Mouse (Mus musculus): ENCODE measurements around the gene Ppia. TPM values are rescaled to one million over a fixed set of nuclear protein-coding genes. Genes with fewer than 3 reads are reported as not detected.

Gene Ppia
- polyA plus RNA-seq, 1 experiment from 2014 or later: 4,554 TPM

GRCm38 (mm10) chr11:6390376-6391053 is 24.7 kb upstream of the Ppia start:
- peak overlapping the region; percentile 81 for H3K4me2 ChIP-seq
- H3K4me3 ChIP-seq: peak overlapping the region; percentile 98
- no peak for ATAC-seq (ENCODE audit: low read depth)
- no peaks in the 10 kb centered on the region for H3K27me3 ChIP-seq
- H3K36me3 ChIP-seq: peaks cover 44% of the 10 kb centered on the region
- H3K9me3 ChIP-seq: no peaks in the 10 kb centered on the region
- H3K9ac ChIP-seq: peak overlapping the region; percentile 98
- 83% methylated on average over 8 of the region's 8 CpGs for whole genome bisulfite sequencing
- H3K4me1 ChIP-seq (replicated peaks): peaks cover 51% of the 10 kb centered on the region
- H3K27ac ChIP-seq (replicated peaks): no peak overlapping the region

GRCm38 (mm10) chr11:6391516-6392276 is 23.5 kb upstream of the Ppia start:
- H3K27me3 ChIP-seq: no peaks in the 10 kb centered on the region
- H3K36me3 ChIP-seq: peaks cover 55% of the 10 kb centered on the region
- WGBS: 94% methylated on average over 8 of the region's 8 CpGs
- peaks cover 52% of the 10 kb centered on the region for H3K4me1 ChIP-seq (replicated peaks)
- no peak overlapping the region for H3K27ac ChIP-seq (replicated peaks)
- peak overlapping the region; percentile 53; the same call in 1 of the 2 replicates for H3K9ac ChIP-seq
- ATAC-seq (ENCODE audit: low read depth): no peak
- H3K4me2 ChIP-seq: peak overlapping the region; percentile 81; the same call in 1 of the 2 replicates
- peak overlapping the region; percentile 6; the same call in 1 of the 2 replicates for H3K4me3 ChIP-seq
- no peaks in the 10 kb centered on the region for H3K9me3 ChIP-seq

GRCm38 (mm10) chr11:6392857-6393256 is 22.4 kb upstream of the Ppia start:
- Histone ChIP-seq H3K9me3 (no peaks in the 10 kb centered on the region), H3K27me3 (no peaks in the 10 kb centered on the region), H3K36me3 (peaks cover 67% of the 10 kb centered on the region), H3K4me1 (replicated peaks) (peaks cover 52% of the 10 kb centered on the region), H3K9ac (no peak overlapping the region), H3K27ac (replicated peaks) (no peak overlapping the region), H3K4me2 (no peak overlapping the region), H3K4me3 (no peak overlapping the region)
- ATAC-seq (ENCODE audit: low read depth): no peak
- WGBS: 84% methylated on average over 6 of the region's 6 CpGs

DNA sequence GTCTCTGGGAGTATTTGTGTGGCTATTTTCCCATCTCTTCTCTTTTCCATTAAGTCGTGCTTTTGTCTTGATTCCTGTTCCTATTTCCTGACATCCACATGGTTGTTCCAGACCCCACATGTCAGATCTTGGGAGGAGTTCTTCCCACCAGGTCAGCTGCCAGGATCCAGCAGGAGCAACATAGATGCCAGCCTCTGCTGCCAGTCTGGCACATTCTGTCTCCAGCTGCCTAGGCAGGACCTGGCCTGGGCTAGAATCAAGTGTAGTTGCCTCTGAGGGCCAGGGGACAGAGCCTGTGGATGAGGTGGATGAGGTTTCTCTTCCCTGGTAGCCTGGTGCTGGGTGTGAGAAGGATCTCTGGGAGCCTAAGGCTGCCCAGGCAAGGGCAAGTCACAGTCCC is 21.4 kb upstream of the Ppia start:
- peaks cover 52% of the 10 kb centered on the region for H3K4me1 ChIP-seq (replicated peaks)
- no peak for ATAC-seq (ENCODE audit: low read depth)
- no peak overlapping the region for H3K27ac ChIP-seq (replicated peaks)
- 78% methylated on average over 1 of the region's 1 CpGs for WGBS
- no peak overlapping the region for H3K4me2 ChIP-seq
- H3K27me3 ChIP-seq: no peaks in the 10 kb centered on the region
- no peak overlapping the region for H3K4me3 ChIP-seq
- no peak overlapping the region for H3K9ac ChIP-seq
- H3K9me3 ChIP-seq: no peaks in the 10 kb centered on the region
- H3K36me3 ChIP-seq: peaks cover 77% of the 10 kb centered on the region

DNA sequence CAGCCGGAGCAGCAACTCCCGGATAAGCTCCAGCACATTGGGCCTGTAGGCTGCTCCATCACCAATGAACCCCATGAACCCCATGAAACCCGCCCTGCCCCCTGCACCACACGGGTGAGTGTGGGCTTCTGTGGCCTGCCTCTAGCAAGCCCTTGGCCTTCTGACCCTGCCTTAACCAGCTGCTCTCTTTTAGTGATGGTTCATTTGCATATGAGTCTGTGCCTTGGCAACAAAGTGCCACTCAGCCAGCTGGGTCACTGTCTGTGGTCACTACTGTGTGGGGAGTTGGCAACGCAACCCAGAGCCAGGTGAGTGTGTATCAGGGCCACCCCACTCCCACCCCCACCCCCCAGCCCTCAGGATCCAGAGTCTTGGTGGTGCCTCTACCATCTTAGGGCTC is 19.7 kb upstream of the Ppia start:
- no peak for ATAC-seq (ENCODE audit: low read depth)
- Histone ChIP-seq H3K4me1 (replicated peaks) (peaks cover 43% of the 10 kb centered on the region), H3K4me3 (no peak overlapping the region), H3K9me3 (no peaks in the 10 kb centered on the region), H3K9ac (no peak overlapping the region), H3K27ac (replicated peaks) (no peak overlapping the region), H3K27me3 (no peaks in the 10 kb centered on the region), H3K36me3 (peaks cover 94% of the 10 kb centered on the region), H3K4me2 (no peak overlapping the region)
- 72% methylated on average over 5 of the region's 5 CpGs for WGBS

DNA sequence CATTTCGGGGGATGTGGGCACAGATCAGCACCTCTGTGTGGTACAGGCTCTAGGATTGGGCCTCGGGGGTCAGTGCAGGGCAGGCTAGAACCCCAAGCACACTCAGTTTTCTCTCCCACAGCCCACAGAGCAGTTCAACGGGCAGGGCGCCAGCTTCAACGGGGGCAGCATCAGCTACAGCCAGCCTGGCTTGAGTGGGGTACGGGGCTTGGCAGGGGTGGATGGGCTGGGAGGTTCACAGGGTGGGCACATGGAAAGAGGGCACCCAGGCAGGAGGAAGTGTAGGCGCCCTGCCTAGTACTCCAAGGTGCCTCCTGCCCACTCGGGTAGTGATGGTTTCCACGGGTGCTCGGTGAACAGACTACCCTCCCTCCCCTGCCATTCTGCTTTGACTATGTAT is 17.1 kb upstream of the Ppia start:
- H3K4me3 ChIP-seq: no peak overlapping the region
- H3K27ac ChIP-seq (replicated peaks): no peak overlapping the region
- WGBS: 96% methylated on average over 10 of the region's 10 CpGs
- H3K27me3 ChIP-seq: no peaks in the 10 kb centered on the region
- H3K4me1 ChIP-seq (replicated peaks): peaks cover 19% of the 10 kb centered on the region
- ATAC-seq (ENCODE audit: low read depth): no peak
- no peak overlapping the region for H3K9ac ChIP-seq
- H3K9me3 ChIP-seq: no peaks in the 10 kb centered on the region
- peaks cover 95% of the 10 kb centered on the region for H3K36me3 ChIP-seq
- no peak overlapping the region for H3K4me2 ChIP-seq

DNA sequence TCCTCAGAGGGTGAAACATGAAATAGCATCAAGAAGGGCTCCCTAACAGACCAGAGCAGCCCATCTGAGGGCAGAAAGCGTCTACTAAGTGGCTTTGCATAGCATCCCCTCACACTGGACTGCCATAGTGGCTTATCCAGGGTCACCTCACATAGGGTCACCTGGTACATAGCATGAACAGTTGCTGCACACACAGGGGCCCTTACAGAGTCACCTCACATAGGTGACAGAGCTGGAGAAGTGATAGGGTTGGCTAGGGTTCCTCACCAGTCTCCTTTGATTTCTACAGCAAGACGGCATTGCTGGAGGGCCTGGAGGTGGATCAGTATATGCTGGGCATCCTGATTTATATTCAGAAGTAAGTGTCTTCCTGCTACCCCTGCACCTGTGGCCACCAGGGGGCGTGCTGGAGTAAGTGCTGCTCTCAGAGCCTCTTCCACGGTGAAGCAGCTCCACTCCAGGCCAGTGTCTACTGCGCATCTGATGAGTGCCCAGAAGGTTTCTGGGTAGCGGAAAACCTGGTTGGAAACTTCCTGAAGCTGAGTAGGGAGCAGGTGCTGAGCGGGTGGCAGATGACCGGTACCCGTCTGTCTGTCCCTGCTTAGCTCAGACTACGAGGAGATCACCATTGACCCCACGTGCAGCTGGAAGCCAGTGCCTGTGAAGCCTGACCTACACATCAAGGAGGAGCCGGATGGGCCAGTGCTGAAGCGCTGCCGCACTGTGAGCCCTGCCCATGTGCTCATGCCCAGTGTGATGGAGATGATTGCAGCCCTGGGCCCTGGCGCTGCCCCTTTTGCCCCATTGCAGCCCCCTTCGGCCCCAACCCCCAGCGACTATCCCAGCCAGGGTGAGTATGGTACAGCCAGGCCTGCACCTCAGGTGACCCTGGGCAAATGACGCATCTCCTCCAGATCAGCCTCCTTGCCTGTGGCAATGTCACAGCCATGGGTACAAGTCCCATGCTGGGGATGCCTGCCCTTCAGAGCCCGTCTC is 12.4 kb upstream of the Ppia start:
- Histone ChIP-seq H3K4me3 (no peak overlapping the region), H3K9me3 (no peaks in the 10 kb centered on the region), H3K27ac (replicated peaks) (no peak overlapping the region), H3K4me1 (replicated peaks) (peaks cover 26% of the 10 kb centered on the region), H3K27me3 (no peaks in the 10 kb centered on the region), H3K4me2 (no peak overlapping the region), H3K36me3 (peaks cover 86% of the 10 kb centered on the region), H3K9ac (no peak overlapping the region)
- ATAC-seq (ENCODE audit: low read depth): no peak
- WGBS: 87% methylated on average over 19 of the region's 19 CpGs

- H3K4me1 ChIP-seq (replicated peaks): peaks cover 26% of the 10 kb centered on the region
- no peaks in the 10 kb centered on the region for H3K27me3 ChIP-seq
- H3K36me3 ChIP-seq: peaks cover 75% of the 10 kb centered on the region
- H3K9me3 ChIP-seq: no peaks in the 10 kb centered on the region
- ATAC-seq (ENCODE audit: low read depth): no peak
- H3K9ac ChIP-seq: no peak overlapping the region
- H3K4me2 ChIP-seq: no peak overlapping the region
- WGBS: 93% methylated on average over 5 of the region's 5 CpGs
- H3K4me3 ChIP-seq: no peak overlapping the region
- H3K27ac ChIP-seq (replicated peaks): no peak overlapping the region
Observed at GRCm38 (mm10) chr11:6403830-6404405, 11.3 kb upstream of the Ppia start.

DNA sequence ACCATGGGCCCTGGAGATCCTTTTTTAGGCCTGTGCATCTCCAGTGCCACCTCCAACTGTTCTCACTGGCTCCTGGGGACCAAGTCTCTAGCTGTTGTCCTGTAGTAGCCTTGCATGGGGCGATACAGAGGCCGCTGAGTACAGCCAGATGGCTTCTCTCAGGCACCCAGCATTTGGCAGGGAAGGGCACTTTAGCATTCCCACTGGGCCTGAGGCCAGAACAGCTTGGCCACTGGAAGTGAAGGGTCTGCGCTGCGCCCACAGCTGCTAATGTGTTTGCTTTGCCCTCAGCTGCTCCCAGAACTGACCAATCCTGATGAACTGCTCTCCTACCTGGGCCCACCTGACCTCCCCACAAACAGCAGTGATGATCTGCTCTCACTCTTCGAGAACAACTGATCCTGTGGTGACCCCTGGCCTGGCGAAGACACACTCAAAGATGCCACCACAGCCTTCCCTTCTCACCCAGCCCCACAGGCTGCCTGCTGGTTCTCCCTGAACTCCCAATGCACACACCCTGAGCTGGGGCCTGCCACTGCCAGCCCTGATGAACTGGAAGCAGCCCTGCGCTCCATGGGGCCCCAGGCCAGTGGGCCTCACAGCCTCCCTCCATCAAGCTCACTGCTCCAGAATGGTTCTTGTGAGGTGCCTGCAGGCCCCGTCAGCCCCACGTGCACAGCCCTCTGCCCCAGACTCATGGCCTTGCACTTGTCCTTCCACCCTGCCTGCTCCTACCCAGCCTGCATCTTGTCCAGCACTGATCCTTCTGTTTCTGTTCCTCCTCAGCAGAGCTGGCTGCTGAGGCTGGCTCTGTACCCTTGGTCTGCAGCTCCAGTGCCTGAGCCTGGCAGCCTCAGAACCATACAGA is 10.3 kb upstream of the Ppia start:
- H3K4me3 ChIP-seq: no peak overlapping the region
- H3K27ac ChIP-seq (replicated peaks): peak overlapping the region; percentile 80
- no peaks in the 10 kb centered on the region for H3K27me3 ChIP-seq
- 90% methylated on average over 9 of the region's 9 CpGs for WGBS
- no peak for ATAC-seq (ENCODE audit: low read depth)
- H3K4me1 ChIP-seq (replicated peaks): peaks cover 26% of the 10 kb centered on the region
- peaks cover 65% of the 10 kb centered on the region for H3K36me3 ChIP-seq
- no peak overlapping the region for H3K4me2 ChIP-seq
- no peaks in the 10 kb centered on the region for H3K9me3 ChIP-seq
- no peak overlapping the region; the same call in 1 of the 2 replicates for H3K9ac ChIP-seq

- Histone ChIP-seq H3K9ac (peak overlapping the region; percentile 41; the same call in 1 of the 2 replicates), H3K27ac (replicated peaks) (peak overlapping the region; percentile 80), H3K9me3 (no peaks in the 10 kb centered on the region), H3K4me1 (replicated peaks) (peaks cover 26% of the 10 kb centered on the region), H3K27me3 (no peaks in the 10 kb centered on the region), H3K4me3 (no peak overlapping the region), H3K36me3 (peaks cover 58% of the 10 kb centered on the region), H3K4me2 (no peak overlapping the region)
- ATAC-seq (ENCODE audit: low read depth): no peak
- WGBS: 79% methylated on average over 4 of the region's 4 CpGs
Observed at GRCm38 (mm10) chr11:6405591-6406081, 9.6 kb upstream of the Ppia start.
